Mouse (Mus musculus) bone marrow macrophage, adult 2 months (primary cell): ENCODE data around the gene Ctu2.

Experiments used
- CTCF ChIP-seq: IDR thresholded peaks from 2 replicates; pipeline ENCODE4 v1.5.1; 2012; ENCODE audit warnings: low read depth, mild to moderate bottlenecking, low read length, moderate library complexity
- POLR2A ChIP-seq: IDR thresholded peaks from 2 replicates; pipeline ENCODE4 v1.6.1; 2012; ENCODE audit warnings: mild to moderate bottlenecking, low read depth, low read length, borderline replicate concordance

GRCm38 (mm10) chr8:122441326-122441725 is 34.6 kb upstream of the Ctu2 start:
- TF ChIP-seq POLR2A (no peak), CTCF (no peak)
